Mouse (Mus musculus) large intestine, adult 2 months (tissue): ENCODE results near the gene Bach2. TPM values are rescaled to one million over a fixed set of nuclear protein-coding genes. Genes with fewer than 3 reads are reported as not detected.

ENCODE experiments used
- DNase-seq: peaks from one replicate; pipeline ENCODE4 v3.0.0-alpha.2; 2012; ENCODE audit warnings: low read depth, low spot score
- WGBS: fragments of 180-500 bp; shearing (Covaris S2); methylation state at CpG from one replicate; pipeline ENCODE4 v1.1.7; 2018; 5-methylcytosine and 5-hydroxymethylcytosine counted together
- polyA plus RNA-seq: library from polyadenylated mRNA; depleted of rRNA; stranded (reverse); fragments of >200 nt; gene quantifications from 2 replicates; pipeline ENCODE4 v1.2.3, GENCODE M21; 2012

The Bach2 gene
- polyA plus RNA-seq, 1 experiment = 1.6 TPM

DNA sequence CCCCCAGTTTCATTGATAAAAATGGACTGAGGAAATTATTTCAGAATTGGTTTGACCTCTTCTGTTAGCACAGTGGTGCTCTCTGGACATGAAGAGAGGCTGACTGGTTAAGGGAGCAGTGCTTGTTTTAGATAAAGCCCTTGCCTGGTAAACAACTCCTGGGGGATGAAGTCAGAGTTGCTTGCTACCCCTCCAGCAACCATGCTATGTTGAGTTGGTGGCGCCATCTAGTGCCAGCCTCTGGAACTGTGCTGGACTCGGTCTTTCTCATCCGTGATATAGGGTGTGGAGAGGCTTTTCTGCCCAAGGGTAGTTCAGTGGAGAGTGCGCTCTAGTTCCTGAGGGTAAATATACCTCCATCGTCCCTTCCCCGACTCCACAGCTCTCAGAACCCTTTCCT is 9.6 kb downstream of the Bach2 start:
- DNase-seq = peak; percentile 27
- WGBS = 46% methylated on average over 6 of the region's 6 CpGs

- 38% methylated on average over 9 of the region's 9 CpGs for WGBS
- DNase-seq = no peak
These were observed 10.4 kb downstream of the Bach2 start for GRCm38 (mm10) chr4:32248990-32249393.

DNA sequence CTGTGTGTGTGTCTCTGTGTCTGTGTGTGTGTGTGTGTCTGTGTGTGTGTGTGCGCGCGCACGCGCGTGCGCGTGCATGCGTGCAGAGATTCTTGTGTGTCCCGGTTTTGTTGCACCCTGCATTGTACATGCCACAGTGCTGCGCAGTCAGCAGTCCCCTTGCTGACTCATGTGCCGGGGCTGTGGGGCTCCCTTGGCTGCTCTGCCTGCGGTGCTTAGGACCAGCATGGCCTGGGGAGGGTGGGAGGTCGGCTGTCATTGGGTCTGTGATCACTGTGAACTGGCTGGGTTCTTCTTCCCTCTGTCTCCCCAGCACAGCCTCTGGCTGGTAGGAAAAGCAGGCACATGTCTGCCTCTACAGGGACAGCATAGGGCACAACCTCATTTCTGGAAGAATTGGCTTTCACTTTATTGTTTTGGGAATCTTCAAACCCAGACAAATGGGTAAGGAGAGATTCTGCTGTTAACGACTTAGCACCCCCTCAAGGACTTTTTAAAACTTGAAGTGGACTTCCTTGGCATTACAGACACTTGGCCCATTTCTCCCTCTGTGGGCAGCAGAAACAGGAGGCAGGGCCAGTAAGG is 11.2 kb downstream of the Bach2 start:
- no peak for DNase-seq
- WGBS = 71% methylated on average over 15 of the region's 15 CpGs

DNA sequence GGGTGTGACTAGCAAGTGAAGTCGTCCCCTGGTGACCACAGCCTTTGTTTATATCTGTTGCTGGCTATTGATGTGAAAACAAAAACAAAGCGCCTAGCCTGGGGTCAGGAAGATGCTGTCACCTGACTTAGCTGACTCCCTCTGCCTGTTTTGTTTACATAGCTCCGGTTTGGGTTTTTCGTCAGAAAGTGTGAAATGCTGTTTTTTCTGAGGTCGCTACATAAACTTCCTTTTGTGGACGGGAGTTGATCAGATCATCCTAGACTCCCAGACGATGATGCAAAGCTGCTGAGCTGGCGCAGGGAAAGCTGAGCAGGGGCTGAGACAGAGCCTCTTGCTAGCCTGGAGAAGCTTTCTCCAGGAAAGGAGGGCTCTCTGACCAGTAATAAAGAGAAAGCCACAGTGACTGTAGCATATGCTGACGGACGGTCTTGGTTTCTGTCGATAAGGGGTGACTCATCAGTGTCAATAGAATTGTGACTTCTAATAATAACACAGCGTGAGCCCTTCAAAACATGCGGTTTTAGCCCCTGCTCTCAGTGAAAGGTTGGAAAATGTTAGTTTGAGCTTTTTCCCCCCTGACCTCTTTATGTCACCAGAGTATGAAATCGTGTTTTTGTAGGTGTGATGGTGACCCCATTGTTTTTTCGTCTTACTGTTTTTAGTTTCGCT is 11.9 kb downstream of the Bach2 start:
- no peak for DNase-seq
- 20% methylated on average over 16 of the region's 16 CpGs for WGBS

- no peak for DNase-seq
- 34% methylated on average over 8 of the region's 8 CpGs for whole genome bisulfite sequencing
These were observed 12.4 kb downstream of the Bach2 start for GRCm38 (mm10) chr4:32251005-32251365.

GRCm38 (mm10) chr4:32251946-32252672 is 13.5 kb downstream of the Bach2 start:
- WGBS = 79% methylated on average over 15 of the region's 15 CpGs
- no peak for DNase-seq

DNA sequence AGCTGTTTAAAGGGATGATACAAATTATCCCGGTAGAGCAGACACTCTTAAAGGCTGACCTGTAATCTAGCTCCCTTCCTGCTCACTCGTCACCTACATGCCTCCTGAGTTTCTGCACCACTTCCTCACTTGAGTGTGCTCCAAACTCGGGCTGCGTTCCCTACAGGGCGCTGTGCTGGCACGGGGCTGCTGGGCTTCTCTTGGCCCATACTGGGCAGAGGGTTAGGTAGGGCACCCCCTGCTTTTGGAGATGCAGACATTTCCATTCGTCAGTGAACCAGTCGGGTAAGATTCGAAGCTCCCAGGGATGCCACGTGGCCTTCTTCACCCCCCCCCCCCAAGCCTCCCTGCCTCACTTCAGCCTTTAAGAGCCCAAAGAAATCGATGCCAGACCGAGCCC is 19.1 kb downstream of the Bach2 start:
- DNase-seq = no peak
- WGBS = 77% methylated on average over 12 of the region's 12 CpGs

- WGBS = 89% methylated on average over 13 of the region's 13 CpGs
- no peak for DNase-seq
These were observed 19.5 kb downstream of the Bach2 start for GRCm38 (mm10) chr4:32258093-32258492.

GRCm38 (mm10) chr4:32258596-32258995 is 20.0 kb downstream of the Bach2 start:
- 90% methylated on average over 7 of the region's 7 CpGs for WGBS
- no peak for DNase-seq

DNA sequence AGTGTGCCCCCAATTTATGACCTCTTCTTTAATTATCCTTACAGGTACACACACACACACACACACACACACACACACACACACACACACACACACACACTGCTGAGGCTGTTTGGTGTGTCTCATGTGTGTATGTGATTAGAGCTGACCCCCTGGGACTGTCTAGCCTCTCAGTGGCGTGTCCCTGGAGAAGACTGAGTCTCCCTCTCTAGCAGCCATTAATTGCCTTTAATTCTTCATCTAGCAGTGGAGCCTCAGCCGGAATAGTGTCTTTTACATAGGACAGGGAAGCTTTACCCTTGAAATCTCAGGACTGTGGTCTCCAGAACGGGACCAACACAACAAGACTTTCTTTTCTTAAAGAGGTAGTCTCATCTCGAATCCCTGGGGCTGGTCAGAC is 22.3 kb downstream of the Bach2 start:
- DNase-seq = no peak
- WGBS = 76% methylated on average over 4 of the region's 4 CpGs

- 87% methylated on average over 20 of the region's 20 CpGs for WGBS
- no peak for DNase-seq
These were observed 24.5 kb downstream of the Bach2 start for GRCm38 (mm10) chr4:32262825-32263684.

- DNase-seq = no peak
- 72% methylated on average over 10 of the region's 10 CpGs for WGBS
These were observed 25.1 kb downstream of the Bach2 start for GRCm38 (mm10) chr4:32263685-32264038.

GRCm38 (mm10) chr4:32264892-32265291 is 26.3 kb downstream of the Bach2 start:
- WGBS = 84% methylated on average over 8 of the region's 8 CpGs
- DNase-seq = no peak

DNA sequence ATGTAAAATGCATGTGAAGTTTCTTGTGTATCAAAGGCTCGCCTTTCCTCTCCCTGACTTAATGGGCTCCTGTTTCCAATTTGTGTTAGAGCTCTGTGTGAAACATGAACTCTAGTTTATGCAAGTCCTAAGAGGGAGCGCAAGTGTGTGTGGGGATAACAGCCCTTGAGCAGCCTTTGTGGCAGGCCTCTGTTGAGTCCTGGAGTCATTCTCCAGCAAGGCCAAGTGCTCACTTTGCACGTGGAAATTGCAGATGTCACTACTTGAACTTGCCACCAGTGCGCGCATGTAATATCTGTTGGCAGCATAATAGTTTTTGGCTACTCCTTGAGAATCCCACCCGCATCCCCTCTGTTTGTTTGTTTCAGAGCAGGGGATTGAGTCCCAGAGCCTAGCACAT is 28.1 kb downstream of the Bach2 start:
- WGBS = 82% methylated on average over 6 of the region's 6 CpGs
- no peak for DNase-seq

- DNase-seq = no peak
- WGBS = 86% methylated on average over 1 of the region's 1 CpGs
These were observed 29.4 kb downstream of the Bach2 start for GRCm38 (mm10) chr4:32268042-32268441.

DNA sequence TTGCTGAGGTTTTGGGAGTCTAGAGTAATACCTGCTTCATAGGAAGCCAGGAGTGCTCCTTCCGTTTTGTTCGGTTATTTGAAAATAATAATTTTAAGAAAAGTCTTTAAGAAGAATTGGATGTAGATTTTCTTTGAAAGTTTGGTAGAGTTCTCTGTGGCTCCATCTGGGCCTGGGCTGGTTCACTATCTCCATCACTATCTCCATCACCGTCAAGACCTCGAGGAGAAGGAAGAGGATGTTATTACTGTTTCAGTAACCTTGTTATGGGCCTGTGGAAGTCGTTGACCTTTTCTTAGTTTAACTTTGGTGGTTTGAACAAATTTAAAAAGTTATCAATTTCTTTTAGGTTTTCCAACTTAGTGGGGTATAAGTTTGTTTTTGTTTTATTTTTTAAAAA is 33.8 kb downstream of the Bach2 start:
- 85% methylated on average over 5 of the region's 5 CpGs for WGBS

DNA sequence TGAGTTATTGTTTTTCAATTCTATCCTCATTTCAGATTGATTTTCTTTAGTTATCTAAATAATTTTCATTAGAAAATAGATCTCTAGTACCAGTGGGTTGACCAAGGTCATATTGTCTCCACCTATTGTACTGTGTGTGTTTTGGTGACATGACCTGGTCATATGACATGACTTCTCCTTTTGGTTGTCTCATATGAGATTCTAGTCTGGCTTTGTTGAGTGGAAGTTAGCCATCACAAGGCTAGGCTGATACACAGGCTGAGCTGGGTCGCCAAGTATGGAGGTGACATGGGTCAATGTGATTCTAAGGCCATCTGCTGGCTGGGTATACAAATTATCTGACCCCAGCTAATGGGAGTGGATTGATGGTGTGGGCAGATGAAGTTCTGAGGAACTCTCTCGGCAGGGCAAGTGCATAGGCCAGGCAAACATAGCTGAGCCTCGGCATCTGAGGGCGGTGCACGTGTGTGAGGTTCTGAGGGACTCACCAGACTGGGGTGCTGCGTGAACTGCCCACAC is 36.2 kb downstream of the Bach2 start:
- DNase-seq = no peak
- 88% methylated on average over 6 of the region's 6 CpGs for WGBS

More for the DNA sequence above, 33.8 kb downstream of the Bach2 start:
- no peak for DNase-seq

- WGBS = 86% methylated on average over 1 of the region's 1 CpGs
- no peak for DNase-seq
These were observed 41.2 kb downstream of the Bach2 start for GRCm38 (mm10) chr4:32279842-32280241.

- 52% methylated on average over 6 of the region's 6 CpGs for WGBS
- no peak for DNase-seq
These were observed 41.8 kb downstream of the Bach2 start for GRCm38 (mm10) chr4:32280401-32280800.

- DNase-seq = no peak
- 77% methylated on average over 6 of the region's 6 CpGs for WGBS
These were observed 42.7 kb downstream of the Bach2 start for GRCm38 (mm10) chr4:32281306-32281705.
